8 mouse cellular contexts compared by ENCODE assay signal in genomic region chr14:20544467-20545411, GRCm38 (mm10). TPM values are rescaled to one million over a fixed set of nuclear protein-coding genes. Genes with fewer than 3 reads are reported as not detected.
DNase-seq lines count a peak whose midpoint lies in the region; ATAC-seq and TF ChIP-seq lines count a peak whose summit lies in the region.

No protein-coding gene starts in this region.

- H3K27ac ChIP-seq in embryonic facial prominence, embryonic 12.5 days, result no peak overlapping the region
- H3K27ac ChIP-seq in intestine, postnatal 0 days (ENCODE audit: low read depth, low read length), result no peak overlapping the region; the same call in 1 of the 2 replicates
- no peak overlapping the region for H3K27ac ChIP-seq in neural tube, embryonic 13.5 days (replicated peaks)

- peak overlapping the region; percentile 88 for H3K4me3 ChIP-seq in embryonic facial prominence, embryonic 12.5 days
- peak overlapping the region; percentile 72 for H3K4me3 ChIP-seq in intestine, postnatal 0 days (ENCODE audit: low read depth, low read length)
- peak overlapping the region; percentile 97 for H3K4me3 ChIP-seq in neural tube, embryonic 13.5 days

- TF ChIP-seq CTCF in intestine, postnatal 0 days (IDR thresholded peaks at IDR 0.05; ENCODE audit: low read depth), result no peak

- 78% methylated on average over 7 of the region's 7 CpGs for WGBS in embryonic facial prominence, embryonic 12.5 days
- WGBS in intestine, postnatal 0 days, result 46% methylated on average over 7 of the region's 7 CpGs
- 80% methylated on average over 7 of the region's 7 CpGs for WGBS in neural tube, embryonic 13.5 days

- no peak for ATAC-seq in embryonic facial prominence, embryonic 12.5 days (ENCODE audit: insufficient number of reproducible peaks, insufficient read depth, low FRiP score, low TSS enrichment)
- no peak for ATAC-seq in intestine, postnatal 0 days
- no peak for ATAC-seq in neural tube, embryonic 13.5 days (ENCODE audit: low read depth)

- no peaks in the 10 kb centered on the region for H3K9me3 ChIP-seq in embryonic facial prominence, embryonic 12.5 days
- no peaks in the 10 kb centered on the region for H3K9me3 ChIP-seq in intestine, postnatal 0 days (ENCODE audit: control insufficient read depth)
- no peaks in the 10 kb centered on the region for H3K9me3 ChIP-seq in neural tube, embryonic 13.5 days

- H3K4me2 ChIP-seq in embryonic facial prominence, embryonic 12.5 days (replicated peaks), result peak overlapping the region; percentile 54
- H3K4me2 ChIP-seq in intestine, postnatal 0 days (replicated peaks; ENCODE audit: low read depth), result peak overlapping the region; percentile 63
- peak overlapping the region; percentile 65 for H3K4me2 ChIP-seq in neural tube, embryonic 13.5 days

- no peaks in the 10 kb centered on the region for H3K27me3 ChIP-seq in embryonic facial prominence, embryonic 12.5 days
- no peaks in the 10 kb centered on the region for H3K27me3 ChIP-seq in intestine, postnatal 0 days (replicated peaks; ENCODE audit: control insufficient read depth, insufficient read depth, low read length)
- H3K27me3 ChIP-seq in neural tube, embryonic 13.5 days, result no peaks in the 10 kb centered on the region

- DNase-seq in spleen, postnatal 10 days (ENCODE audit: low spot score in 2 of 2), result peak; percentile 22 to 43
- DNase-seq in spleen, adult 18-20 months, result no peak
- no peak for DNase-seq in urinary bladder, postnatal 25 days (ENCODE audit: low spot score)
- DNase-seq in frontal cortex, postnatal 10 days (ENCODE audit: low spot score in 2 of 2), result no peak
- DNase-seq in lung, postnatal 4 days, result no peak

- H3K36me3 ChIP-seq in embryonic facial prominence, embryonic 12.5 days, result peaks cover 16% of the 10 kb centered on the region
- peaks cover 6% of the 10 kb centered on the region for H3K36me3 ChIP-seq in intestine, postnatal 0 days (ENCODE audit: control insufficient read depth, insufficient read depth)
- peaks cover 13% of the 10 kb centered on the region for H3K36me3 ChIP-seq in neural tube, embryonic 13.5 days

- H3K9ac ChIP-seq in embryonic facial prominence, embryonic 12.5 days, result peak overlapping the region; percentile 40; the same call in 1 of the 2 replicates
- no peak overlapping the region for H3K9ac ChIP-seq in intestine, postnatal 0 days (ENCODE audit: low read depth, low read length)
- H3K9ac ChIP-seq in neural tube, embryonic 13.5 days, result peak overlapping the region; percentile 97

- H3K4me1 ChIP-seq in embryonic facial prominence, embryonic 12.5 days, result peaks cover 10% of the 10 kb centered on the region
- H3K4me1 ChIP-seq in intestine, postnatal 0 days (replicated peaks; ENCODE audit: control insufficient read depth, insufficient read depth, low read length), result no peaks in the 10 kb centered on the region
- H3K4me1 ChIP-seq in neural tube, embryonic 13.5 days (replicated peaks), result peaks cover 18% of the 10 kb centered on the region

RNA-seq across cellular contexts. Expression of gene Ppp3cb, which starts 1.6 kb away (rescaled TPM):
- polyA plus RNA-seq in embryonic facial prominence, embryonic 12.5 days (2016; fragmentation: Nextera tagmentation; extraction: Ambion mirVana), result 59.5 and 62.4 TPM in 2 replicates
- polyA plus RNA-seq in intestine, postnatal 0 days (2015; fragmentation: Nextera tagmentation; extraction: Ambion mirVana), result 24.2 and 24.4 TPM in 2 replicates
- 77.6 and 81.1 TPM in 2 replicates for polyA plus RNA-seq in neural tube, embryonic 13.5 days (2015; fragmentation: Nextera tagmentation; extraction: Ambion mirVana)

RNA-seq across cellular contexts. Expression of gene Mss51, which starts 48.0 kb away (rescaled TPM):
- 1.4 and 1.6 TPM in 2 replicates for polyA plus RNA-seq in embryonic facial prominence, embryonic 12.5 days (2016; fragmentation: Nextera tagmentation; extraction: Ambion mirVana)
- polyA plus RNA-seq in intestine, postnatal 0 days (2015; fragmentation: Nextera tagmentation; extraction: Ambion mirVana), result 0.21 and 0.26 TPM in 2 replicates
- polyA plus RNA-seq in neural tube, embryonic 13.5 days (2015; fragmentation: Nextera tagmentation; extraction: Ambion mirVana), result 0.74 and 0.75 TPM in 2 replicates

Comparison
In these comparisons a context has a peak if more than half of its experiments do, and no peak if none do; other contexts are left out.
1. DNase-seq: peak in spleen, postnatal 10 days (2 of 2); none in spleen, adult 18-20 months (0 of 2), urinary bladder, postnatal 25 days (single experiment), frontal cortex, postnatal 10 days (0 of 2) and lung, postnatal 4 days (0 of 2).
2. Peak in every context shown above with its lines, with median percentiles within 50 percentile points of each other: H3K4me2 ChIP-seq and H3K4me3 ChIP-seq.